Mouse (Mus musculus): ENCODE results near the gene Trp73. TPM values are rescaled to one million over a fixed set of nuclear protein-coding genes. Genes with fewer than 3 reads are reported as not detected.

Trp73 gene
- not detected for total RNA-seq (2021)

DNA sequence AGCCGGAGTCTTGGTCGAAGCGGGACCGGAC, at the start of gene Trp73:
TSS of gene Trp73 (minus strand) at position 27 of the 31 bp plus-strand sequence.
- DNase-seq: no peak
- intact Hi-C loops (cut with DNase I): no loop called here

DNA sequence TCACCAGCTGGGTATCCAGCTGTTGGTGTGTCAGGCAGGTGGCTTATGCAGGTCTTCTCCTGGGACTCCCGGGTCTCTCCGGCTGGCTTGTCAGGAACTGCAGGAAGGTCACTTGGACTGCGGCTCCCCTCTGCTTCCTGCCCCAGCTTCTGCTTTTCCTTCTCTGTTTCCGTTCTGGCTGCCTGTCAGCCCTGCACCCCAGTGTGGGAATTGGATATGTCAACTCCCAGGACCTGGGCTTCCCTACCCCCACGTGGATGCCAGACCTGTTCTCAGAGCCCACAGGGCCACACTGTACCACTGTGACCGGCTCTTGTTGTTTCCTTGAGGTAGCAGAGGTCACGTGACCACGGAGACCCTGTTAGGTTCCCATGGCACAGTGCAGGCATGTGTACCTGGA, 48.9 kb upstream of the Trp73 start:
- DNase-seq: no peak
- intact Hi-C loops (cut with DNase I): loop anchor here (2.0 kb wide), 1 partner anchor 16 kb away; no protein-coding TSS in a partner anchor

DNA sequence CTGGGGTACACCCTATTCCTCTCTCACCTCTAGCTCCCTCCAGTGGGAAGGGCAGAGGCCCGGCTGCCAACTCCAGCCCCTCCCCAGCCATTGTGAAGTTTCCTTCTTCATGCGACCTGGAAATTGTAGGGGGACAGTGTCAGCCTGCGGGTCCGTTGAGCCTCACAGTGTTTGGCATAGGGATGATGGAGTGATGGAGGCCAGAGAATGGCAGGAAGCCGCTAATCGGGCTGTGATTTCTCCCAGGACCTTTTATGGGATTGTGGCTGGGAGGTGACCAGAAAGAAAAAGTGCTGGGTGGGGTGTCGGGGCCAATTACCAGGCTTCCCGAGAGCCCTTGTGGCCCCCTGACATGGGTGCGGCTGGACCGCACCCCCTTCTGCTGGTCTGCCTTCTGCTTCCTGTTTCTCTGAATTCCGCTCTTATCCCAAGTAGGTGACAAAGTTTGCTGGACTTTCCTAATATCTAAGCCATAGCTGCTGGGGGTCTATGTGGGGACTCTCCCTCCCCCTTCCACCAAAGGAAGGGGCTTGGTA, 46.1 kb upstream of the Trp73 start:
- intact Hi-C loops (cut with DNase I): no loop called here
- DNase-seq: no peak

- no peak for DNase-seq
- intact Hi-C loops (cut with DNase I): no loop called here
Measured at GRCm38 (mm10) chr4:154185001-154185400, 45.0 kb upstream of the Trp73 start.

DNA sequence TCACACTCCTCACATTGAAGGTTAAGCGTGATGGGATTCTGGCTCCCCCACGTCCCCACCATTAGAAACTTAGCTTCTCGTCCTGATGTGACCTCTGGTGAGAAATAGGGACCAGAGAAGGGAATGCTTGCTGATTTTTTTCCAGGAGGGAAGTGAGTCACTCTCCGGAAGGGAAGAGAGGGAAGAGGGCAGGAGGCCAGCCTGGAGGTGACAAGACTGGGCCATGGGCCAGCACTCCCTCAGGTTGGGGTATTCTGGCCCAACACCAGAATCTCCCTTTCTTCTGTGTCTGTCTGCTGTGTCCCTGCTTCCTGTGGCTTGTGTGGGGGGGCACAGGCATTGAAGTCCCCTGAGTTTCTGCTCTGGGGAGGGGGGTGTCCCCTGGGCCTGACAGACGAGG, 43.6 kb upstream of the Trp73 start:
- intact Hi-C loops (cut with DNase I): no loop called here
- DNase-seq: peak in 1 of 2 experiments; percentile 31

DNA sequence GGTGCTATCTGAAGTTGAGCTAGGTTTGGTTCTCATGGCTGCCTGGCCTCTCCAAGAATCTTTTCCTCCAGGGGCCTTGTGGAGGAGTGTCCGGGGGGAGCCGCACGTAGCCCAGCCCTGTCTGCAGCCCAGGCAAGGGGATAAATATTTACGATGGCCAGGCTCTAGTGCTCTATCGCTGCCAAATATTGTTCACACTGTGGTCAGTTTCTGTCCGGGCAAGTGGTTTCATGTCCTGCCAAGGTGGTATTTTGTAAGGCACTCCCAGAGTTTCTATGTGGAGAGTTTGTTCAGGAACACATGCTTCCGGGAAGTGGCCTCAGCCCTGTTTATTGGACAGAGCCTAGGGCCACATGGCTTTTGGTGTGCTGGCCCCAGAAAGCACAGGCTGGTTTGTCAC, 41.0 kb upstream of the Trp73 start:
- DNase-seq: no peak
- intact Hi-C loops (cut with DNase I): no loop called here

DNA sequence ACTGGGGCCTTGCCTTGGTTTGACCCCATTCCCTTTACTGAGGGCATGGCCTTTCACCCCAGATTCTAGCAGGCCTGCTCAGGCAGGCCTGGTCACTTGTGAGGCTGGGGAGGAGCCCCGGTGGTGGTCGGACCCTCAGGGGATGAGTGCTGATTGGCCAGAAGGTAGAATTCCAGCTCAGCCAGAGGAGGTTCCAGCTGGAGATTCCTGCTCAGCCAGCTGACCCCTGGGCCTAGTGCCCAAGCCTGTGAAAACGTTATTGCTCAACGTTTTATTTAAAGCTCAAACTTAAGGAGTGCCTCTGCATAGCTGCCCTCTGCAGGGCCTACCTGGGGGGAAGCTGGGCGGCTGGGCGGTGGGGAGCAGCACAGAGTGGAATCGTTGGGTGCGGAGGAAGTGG, 37.2 kb upstream of the Trp73 start:
- intact Hi-C loops (cut with DNase I): no loop called here
- peak; percentile 49 to 69 for DNase-seq

GRCm38 (mm10) chr4:154171931-154172604, 32.1 kb upstream of the Trp73 start:
- intact Hi-C loops (cut with DNase I): no loop called here
- no peak for DNase-seq

GRCm38 (mm10) chr4:154171151-154171930, 31.3 kb upstream of the Trp73 start:
- DNase-seq: no peak
- intact Hi-C loops (cut with DNase I): no loop called here

DNA sequence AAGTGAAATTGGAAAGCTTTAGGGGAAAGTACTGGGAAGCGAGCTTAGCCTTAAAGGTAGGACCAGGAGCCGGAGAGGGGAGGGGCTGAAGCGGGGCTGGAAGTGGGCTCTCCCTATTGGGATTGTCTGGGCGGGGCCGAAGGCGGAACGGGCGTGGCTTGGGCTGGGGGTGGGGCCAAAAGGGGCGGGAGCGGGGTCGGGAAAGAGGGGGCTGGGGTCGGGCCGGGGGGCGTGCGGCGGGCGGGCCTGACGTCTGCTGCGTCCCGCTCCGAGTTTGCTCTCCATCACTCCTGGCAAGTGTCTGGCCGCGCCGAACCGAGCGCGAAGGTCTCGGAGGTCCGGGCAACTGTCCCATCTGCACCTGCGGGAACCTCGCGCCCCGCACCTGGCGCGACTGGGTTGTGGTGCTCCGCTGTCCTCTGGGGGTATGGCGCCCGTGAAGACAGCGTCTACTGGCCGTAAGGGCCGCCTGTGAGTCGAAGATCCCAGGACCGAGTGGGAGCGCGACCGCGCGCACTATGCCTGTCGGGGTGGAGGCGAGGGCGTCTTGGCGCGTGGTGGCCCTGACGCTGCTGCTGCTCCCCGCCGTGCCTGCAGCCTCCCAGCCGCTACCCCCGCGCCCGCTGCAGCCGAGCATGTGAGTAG, 30.6 kb upstream of the Trp73 start, which contains the start of gene Megf6:
TSS of gene Megf6 (plus strand) at position 225 of the 645 bp plus-strand sequence.
- intact Hi-C loops (cut with DNase I): no loop called here
- peak; percentile 53 to 57 for DNase-seq

DNA sequence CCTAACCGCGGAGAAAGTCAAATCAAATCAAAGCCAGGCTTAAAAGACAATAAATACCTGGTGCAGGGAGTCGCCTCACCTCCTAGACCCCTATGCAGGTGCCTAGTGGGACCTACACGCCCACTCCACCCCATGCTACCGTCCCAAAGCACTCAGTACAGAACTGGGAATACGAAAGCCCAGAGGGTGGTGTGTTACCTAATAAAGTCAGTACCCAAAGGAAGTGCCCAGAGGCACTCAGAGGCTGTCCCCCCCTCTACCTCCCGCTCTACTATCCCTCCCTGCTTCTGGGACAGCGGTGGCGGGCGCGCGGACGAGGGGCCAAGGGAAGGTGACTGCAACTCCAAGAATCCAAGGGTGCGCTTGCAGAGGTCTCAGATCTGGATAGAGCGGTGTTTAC, 30.0 kb upstream of the Trp73 start:
- intact Hi-C loops (cut with DNase I): no loop called here
- DNase-seq: no peak

GRCm38 (mm10) chr4:154167053-154167452, 27.0 kb upstream of the Trp73 start:
- intact Hi-C loops (cut with DNase I): loop anchor here (1.0 kb wide), 1 partner anchor 40 kb away; no protein-coding TSS in a partner anchor
- peak; percentile 73 to 83 for DNase-seq

DNA sequence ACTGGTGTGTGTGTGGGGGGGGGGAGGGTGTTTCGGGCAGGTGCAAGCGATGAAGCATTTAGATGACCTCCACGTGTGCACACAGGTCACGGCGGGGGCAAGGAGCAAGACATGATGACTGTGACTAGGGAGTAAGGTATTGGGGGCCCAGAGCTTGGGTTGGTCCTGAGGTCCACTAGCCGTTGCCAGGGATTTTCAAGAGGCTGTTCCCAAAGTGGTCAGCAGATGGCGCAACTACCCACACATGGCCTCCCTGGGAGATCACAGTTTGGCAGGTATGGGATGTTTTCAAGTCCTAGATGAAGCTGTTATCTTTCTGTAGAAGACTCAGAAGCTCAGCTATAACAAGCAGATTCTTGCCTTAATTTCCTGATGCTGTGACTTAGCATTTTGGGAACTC, 23.3 kb upstream of the Trp73 start:
- DNase-seq: peak; percentile 82 to 89
- intact Hi-C loops (cut with DNase I): loop anchor here (1.0 kb wide), 3 partner anchors 44 to 138 kb away; partner anchors contain the start of gene Arhgef16

DNA sequence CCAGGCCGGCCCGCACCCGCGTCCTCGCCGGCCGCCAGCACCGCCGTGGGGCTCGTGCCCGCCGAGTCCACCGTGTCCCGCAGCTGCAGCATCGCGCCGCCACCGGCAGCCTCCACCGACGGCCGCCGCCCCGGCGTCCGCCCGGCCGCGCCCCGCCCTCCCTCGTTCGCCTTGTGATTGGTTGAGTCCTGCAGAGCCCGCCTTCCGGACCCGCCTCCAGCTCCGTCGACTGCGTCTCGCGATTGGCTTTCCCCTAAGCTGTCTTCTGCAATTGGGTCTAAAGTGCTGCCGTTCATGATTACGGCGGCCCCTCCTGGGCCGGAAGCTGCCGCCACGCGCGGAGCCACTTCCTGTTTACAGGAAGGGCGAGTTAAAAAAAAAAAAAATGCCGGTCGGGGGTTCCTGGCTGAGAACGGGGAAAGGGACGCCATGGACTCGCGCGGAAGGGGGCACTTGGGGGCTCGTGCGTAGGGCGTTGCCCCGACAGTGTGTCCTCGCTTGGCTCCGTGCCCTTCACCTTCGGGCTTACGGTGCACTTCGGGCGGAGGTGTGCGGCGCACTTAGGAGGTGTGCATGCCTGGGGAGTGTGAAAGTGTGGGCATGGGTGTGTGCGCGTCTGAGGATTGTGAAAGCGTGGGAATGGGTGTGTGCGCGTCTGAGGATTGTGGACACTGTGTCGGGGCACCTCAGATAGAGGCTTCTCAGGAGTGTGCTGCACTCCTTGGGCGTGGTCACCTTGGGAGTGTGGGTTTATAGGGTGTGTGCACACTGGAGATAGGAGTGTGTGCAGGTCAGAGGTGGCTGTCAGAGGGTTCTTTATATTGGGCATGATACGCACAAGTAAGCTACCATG, 20.8 kb upstream of the Trp73 start, which contains the start of gene Tprgl:
TSS of gene Tprgl (minus strand) at position 129 of the 853 bp plus-strand sequence.
- intact Hi-C loops (cut with DNase I): no loop called here
- DNase-seq: peak; percentile 96 to 98

- peak in 1 of 2 experiments; percentile 37 for DNase-seq
- intact Hi-C loops (cut with DNase I): loop anchor here (2.0 kb wide), 1 partner anchor 95 kb away; no protein-coding TSS in a partner anchor
Measured at GRCm38 (mm10) chr4:154159961-154160537, 20.0 kb upstream of the Trp73 start.

- intact Hi-C loops (cut with DNase I): loop anchor here (2.0 kb wide), 1 partner anchor 94 kb away; no protein-coding TSS in a partner anchor
- peak; percentile 85 to 87 for DNase-seq
Measured at GRCm38 (mm10) chr4:154159002-154159401, 19.0 kb upstream of the Trp73 start.

- intact Hi-C loops (cut with DNase I): loop anchor here (2.0 kb wide), 1 partner anchor 93 kb away; no protein-coding TSS in a partner anchor
Measured at GRCm38 (mm10) chr4:154157970-154158662, 18.1 kb upstream of the Trp73 start.

DNA sequence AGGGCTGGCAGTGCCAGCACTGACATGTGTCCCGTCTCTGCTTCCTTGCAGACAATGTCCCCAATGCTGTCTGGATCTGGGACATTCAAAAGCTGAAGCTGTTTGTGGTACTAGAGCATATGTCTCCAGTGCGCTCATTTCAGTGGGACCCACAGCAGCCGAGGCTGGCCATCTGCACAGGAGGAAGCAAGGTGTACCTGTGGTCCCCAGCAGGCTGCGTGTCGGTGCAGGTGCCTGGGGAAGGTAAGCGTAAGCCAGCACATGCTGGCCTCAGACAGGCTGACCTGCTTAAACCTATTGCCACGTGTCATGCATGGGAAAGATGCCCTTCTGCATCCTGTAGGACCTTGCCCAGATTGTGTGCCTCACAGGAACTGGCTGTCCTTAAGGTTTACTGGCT, 16.0 kb upstream of the Trp73 start:
- intact Hi-C loops (cut with DNase I): no loop called here

More at GRCm38 (mm10) chr4:154157970-154158662, 18.1 kb upstream of the Trp73 start:
- DNase-seq: no peak

GRCm38 (mm10) chr4:154154104-154154503, 14.1 kb upstream of the Trp73 start:
- DNase-seq: no peak
- intact Hi-C loops (cut with DNase I): no loop called here

More for the DNA sequence above, 16.0 kb upstream of the Trp73 start:
- DNase-seq: no peak

Measured in heart, postnatal 36 days (tissue).